Mouse (Mus musculus) Patski (cell line): Measurements from ENCODE around the gene Il21. TPM values are rescaled to one million over a fixed set of nuclear protein-coding genes. Genes with fewer than 3 reads are reported as not detected.

ENCODE experiments used
- ATAC-seq: fragments of 100-300 bp; one replicate; pipeline ENCODE4 v1.8.0; 2021
- CTCF ChIA-PET: fragments of 350-600 bp; sonication (Branson Sonifier 250); formaldehyde crosslinking; loops from one replicate; lab custom pipeline; 2022; ENCODE audit warnings: inconsistent platforms; lab: Charles Lee
- POLR2A ChIA-PET: fragments of 350-600 bp; sonication (Branson Sonifier 250); formaldehyde crosslinking; loops from one replicate; lab custom pipeline; 2022; ENCODE audit warnings: antibody characterized with exemption, inconsistent platforms; lab: Charles Lee
- DNase-seq: peaks from one replicate; pipeline ENCODE4 v3.0.0-alpha.2; 2011; ENCODE audit warnings: low read depth, low spot score
- H3K27me3 ChIP-seq: fragments of 371-371 bp; one replicate; pipeline ENCODE4 v1.5.1; 2021
- CTCF ChIP-seq: fragments of 100-300 bp; IDR thresholded peaks from one replicate; pipeline ENCODE4 v1.5.1; 2021
- in situ Hi-C: fragments of 300-500 bp; cut with MboI; formaldehyde crosslinking; loops from 3 replicates; pipeline ENCODE4 v1.11.1; 2018; ENCODE audit warnings: low pct_unique_long_range_greater_than_20kb, mixed read lengths
- polyA plus RNA-seq: library from polyadenylated mRNA; unstranded; gene quantifications from one replicate; pipeline ENCODE4 v1.2.3, GENCODE M21; 2021

Gene Il21
- polyA plus RNA-seq, 1 experiment from 2014 or later, result not detected

GRCm38 (mm10) chr3:37173285-37173684 is 59.2 kb downstream of the Il21 start:
- in situ Hi-C loops, result no loop called here
- POLR2A ChIA-PET, result no interaction called here

More at GRCm38 (mm10) chr3:37173285-37173684, 59.2 kb downstream of the Il21 start:
- ATAC-seq, result no peak
- no peak for DNase-seq
- TF ChIP-seq CTCF, result no peak
- peaks cover 6% of the 10 kb centered on the region for H3K27me3 ChIP-seq
- CTCF ChIA-PET, result no interaction called here

Other genes with a start within 250 kb of the Il21 start
- gene Adad1, start 169.1 kb downstream of the Il21 start, polyA plus RNA-seq, result not detected
- gene Il2, start 106.7 kb downstream of the Il21 start, polyA plus RNA-seq, result 0.05 TPM
- gene Bbs12, start 79.9 kb upstream of the Il21 start, polyA plus RNA-seq, result 18.8 TPM
- 27.9 TPM for gene Cetn4, start 80.1 kb upstream of the Il21 start, polyA plus RNA-seq
- gene Fgf2, start 115.7 kb upstream of the Il21 start, polyA plus RNA-seq, result 1.3 TPM
- gene Spata5, start 187.3 kb upstream of the Il21 start, polyA plus RNA-seq, result 43.3 TPM
- gene Nudt6, start 187.6 kb upstream of the Il21 start, polyA plus RNA-seq, result 20.4 TPM